Mouse (Mus musculus) myocyte (in vitro differentiated cells): ENCODE data around the gene Catsper4.

Experiments used
- CEBPB ChIP-seq: IDR thresholded peaks from 2 replicates; pipeline ENCODE4 v1.6.1; 2011; ENCODE audit warnings: mild to moderate bottlenecking, moderate library complexity; ENCODE audit not compliant: poor library complexity, insufficient read depth, severe bottlenecking
- E2F4 ChIP-seq: IDR thresholded peaks from one replicate; pipeline ENCODE4 v1.6.1; 2011; ENCODE audit warnings: mild to moderate bottlenecking, control low read depth, moderate library complexity; ENCODE audit not compliant: insufficient read depth
- MAX ChIP-seq: IDR thresholded peaks from one replicate; pipeline ENCODE4 v1.6.1; 2011; ENCODE audit warnings: low read depth, mild to moderate bottlenecking, control low read depth
- MYOD1 ChIP-seq, 3 experiments: IDR thresholded peaks; one replicate each; pipeline ENCODE4 v1.6.1; 2011; ENCODE audit warnings: control low read depth in 2 of 3, low read depth in 2 of 3, mild to moderate bottlenecking in 2 of 3, moderate library complexity in 1 of 3; ENCODE audit not compliant: insufficient read length in 2 of 3, control insufficient read depth in 1 of 3
- POLR2A ChIP-seq: IDR thresholded peaks from one replicate; pipeline ENCODE4 v1.6.1; 2011; ENCODE audit warnings: low read depth, mild to moderate bottlenecking, control low read depth, moderate library complexity; ENCODE audit not compliant: insufficient read length
- POLR2AphosphoS2 ChIP-seq: IDR thresholded peaks from one replicate; pipeline ENCODE4 v1.6.1; 2011; ENCODE audit warnings: low read depth, control low read depth; ENCODE audit not compliant: insufficient read length
- SRF ChIP-seq: IDR thresholded peaks from one replicate; pipeline ENCODE4 v1.6.1; 2011; ENCODE audit warnings: low read depth; ENCODE audit not compliant: control insufficient read depth, insufficient read length
- TCF12 ChIP-seq: IDR thresholded peaks from one replicate; pipeline ENCODE4 v1.6.1; 2011; ENCODE audit warnings: mild to moderate bottlenecking, control low read depth; ENCODE audit not compliant: poor library complexity, insufficient read depth, severe bottlenecking
- TCF3 ChIP-seq: IDR thresholded peaks from one replicate; pipeline ENCODE4 v1.6.1; 2011; ENCODE audit warnings: low read depth, control low read depth; ENCODE audit not compliant: insufficient read length
- USF1 ChIP-seq: IDR thresholded peaks from one replicate; pipeline ENCODE4 v1.6.1; 2011; ENCODE audit warnings: low read depth, mild to moderate bottlenecking, control low read depth, moderate library complexity

DNA sequence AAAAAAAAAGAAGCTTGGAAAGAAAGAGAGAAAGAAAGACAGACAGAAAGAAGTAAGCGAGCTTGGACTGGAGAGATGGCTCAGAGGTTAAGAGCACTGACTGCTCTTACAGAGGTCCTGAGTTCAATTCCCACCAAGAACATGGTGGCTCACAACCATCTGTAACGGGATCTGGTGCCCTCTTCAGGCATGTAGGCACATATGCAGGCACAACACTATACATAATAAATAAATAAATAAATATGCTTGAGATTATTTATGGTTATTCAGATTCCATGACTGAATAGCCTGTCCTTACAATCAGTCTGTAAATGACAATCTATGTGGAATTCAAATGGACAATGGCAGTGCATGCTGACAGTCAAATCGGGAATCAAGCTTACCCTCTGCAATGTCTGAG, 60.3 kb downstream of the Catsper4 start:
- no peak for TF ChIP-seq MAX
- no peak for TF ChIP-seq POLR2A
- TF ChIP-seq SRF, result no peak
- no peak for TF ChIP-seq TCF3
- TF ChIP-seq TCF12, result no peak
- no peak for TF ChIP-seq MYOD1 (IDR thresholded peaks at IDR 0.05; ENCODE audit: control insufficient read depth in 1 of 3, insufficient read length in 2 of 3, low read depth in 2 of 3)
- TF ChIP-seq E2F4, result no peak
- TF ChIP-seq POLR2AphosphoS2, result no peak
- TF ChIP-seq CEBPB, result no peak
- no peak for TF ChIP-seq USF1
